Mouse (Mus musculus) stomach, postnatal 0 days (tissue): ENCODE results near the gene Ercc6l2.

Experiments
- CTCF ChIP-seq: IDR thresholded peaks from 2 replicates; pipeline ENCODE4 v1.5.1; 2016; ENCODE audit warnings: antibody characterized with exemption, low read depth, mild to moderate bottlenecking, moderate library complexity
- EP300 ChIP-seq: optimal IDR thresholded peaks from 2 replicates; pipeline ENCODE3; 2016; ENCODE audit warnings: antibody characterized with exemption

GRCm38 (mm10) chr13:63944344-63945021 is 129.4 kb downstream of the Ercc6l2 start:
- TF ChIP-seq CTCF (no peak), EP300 (no peak)
